Mouse (Mus musculus): ENCODE results near the gene Ddx24. TPM values are rescaled to one million over a fixed set of nuclear protein-coding genes. Genes with fewer than 3 reads are reported as not detected.

Gene Ddx24
- polyA plus RNA-seq, 1 experiment from 2014 or later, result 128 TPM

DNA sequence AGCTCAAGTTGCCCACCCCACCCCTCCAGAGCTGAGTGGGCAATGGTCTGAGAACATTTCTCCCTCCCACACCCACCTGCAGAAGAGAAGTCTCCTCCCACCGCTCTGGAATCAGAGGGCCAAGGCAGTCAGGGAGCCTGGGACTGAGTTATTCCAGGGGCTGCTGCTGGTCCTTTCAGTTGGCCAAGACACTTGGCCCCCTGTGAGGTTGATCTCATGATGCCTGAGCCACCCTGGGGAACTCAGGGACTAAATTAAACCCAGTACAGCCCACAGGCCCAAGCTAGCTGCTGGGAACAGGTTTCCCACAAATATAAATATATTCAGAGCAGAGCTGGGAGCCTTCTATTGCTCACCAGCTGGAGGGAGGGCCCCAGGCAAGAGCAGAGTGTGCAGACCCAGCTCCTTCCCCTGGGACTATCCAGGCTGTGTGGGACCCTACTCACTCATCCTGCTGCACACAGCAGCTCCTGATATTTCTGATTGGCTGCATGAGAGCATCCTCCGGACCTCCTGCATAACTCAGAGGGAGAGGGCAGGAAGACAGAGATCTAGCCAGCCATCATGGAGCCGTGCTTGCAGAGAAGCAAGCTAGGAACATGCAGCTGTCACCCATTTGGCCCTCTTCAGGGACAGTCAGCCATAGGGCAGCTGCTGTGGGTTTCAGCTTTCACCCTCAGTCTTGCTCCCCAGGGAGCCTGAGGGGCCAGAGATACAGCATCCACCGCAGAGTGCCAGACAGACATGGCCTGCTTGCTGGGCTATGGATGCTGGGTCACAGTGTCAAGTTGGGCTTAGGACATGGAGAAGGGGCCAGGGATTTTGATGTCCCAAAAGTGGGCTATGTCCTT lies 66.5 kb downstream of the Ddx24 start:
- no peaks in the 10 kb centered on the region for H3K36me3 ChIP-seq
- peaks cover 6% of the 10 kb centered on the region; the same call in 1 of the 2 replicates for H3K4me1 ChIP-seq
- H3K9me3 ChIP-seq (replicated peaks), result no peaks in the 10 kb centered on the region
- H3K9ac ChIP-seq, result no peak overlapping the region
- WGBS, result 53% methylated on average over 4 of the region's 4 CpGs
- peak; percentile 43; the same call in 1 of the 2 replicates for ATAC-seq (ENCODE audit: low FRiP score)
- no peaks in the 10 kb centered on the region for H3K27me3 ChIP-seq
- H3K27ac ChIP-seq, result no peak overlapping the region
- no peak overlapping the region for H3K4me2 ChIP-seq (replicated peaks)
- no peak overlapping the region for H3K4me3 ChIP-seq

DNA sequence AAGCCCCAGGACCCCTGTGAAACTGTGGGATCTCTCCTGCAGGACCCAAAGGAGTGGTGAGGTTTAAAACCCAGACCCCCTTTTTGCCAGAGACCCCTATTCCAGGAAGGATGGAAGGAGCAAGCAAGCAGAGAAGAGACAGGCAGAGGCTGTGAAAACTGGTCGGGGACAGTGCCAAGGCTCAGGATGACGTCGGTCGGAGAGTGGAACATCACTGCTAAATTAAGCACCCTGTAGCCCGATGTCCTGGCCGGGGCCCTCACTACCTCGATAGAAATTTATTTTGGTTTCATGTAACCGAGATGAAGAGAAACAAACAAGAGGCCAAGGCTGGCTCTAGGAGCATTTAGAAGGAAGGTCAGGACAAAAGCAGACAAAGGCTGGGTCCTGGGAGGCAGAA lies 67.4 kb downstream of the Ddx24 start:
- H3K9me3 ChIP-seq (replicated peaks), result no peaks in the 10 kb centered on the region
- no peaks in the 10 kb centered on the region for H3K36me3 ChIP-seq
- H3K27ac ChIP-seq, result no peak overlapping the region
- H3K27me3 ChIP-seq, result no peaks in the 10 kb centered on the region
- H3K9ac ChIP-seq, result no peak overlapping the region
- H3K4me1 ChIP-seq, result peaks cover 12% of the 10 kb centered on the region; the same call in 1 of the 2 replicates
- no peak overlapping the region for H3K4me2 ChIP-seq (replicated peaks)
- H3K4me3 ChIP-seq, result no peak overlapping the region
- WGBS, result 78% methylated on average over 8 of the region's 8 CpGs
- ATAC-seq (ENCODE audit: low FRiP score), result no peak

Other genes starting within 250 kb of the Ddx24 start
- gene Prima1, start 183.7 kb downstream of the Ddx24 start, polyA plus RNA-seq (2016; fragmentation: Nextera tagmentation; extraction: Ambion mirVana), result 0.80 and 1.6 TPM in 2 replicates
- 13.6 and 14.4 TPM in 2 replicates for gene Fam181a, start 114.9 kb downstream of the Ddx24 start, polyA plus RNA-seq (2016; fragmentation: Nextera tagmentation; extraction: Ambion mirVana)
- gene Asb2, start 69.8 kb downstream of the Ddx24 start, polyA plus RNA-seq (2016; fragmentation: Nextera tagmentation; extraction: Ambion mirVana), result 0.71 and 2.0 TPM in 2 replicates
- 16.9 TPM in 2 replicates for gene Otub2, start 37.1 kb downstream of the Ddx24 start, polyA plus RNA-seq (2016; fragmentation: Nextera tagmentation; extraction: Ambion mirVana)
- 0.79 and 1.3 TPM in 2 replicates for gene 9330161L09Rik, start 18.0 kb downstream of the Ddx24 start, polyA plus RNA-seq (2016; fragmentation: Nextera tagmentation; extraction: Ambion mirVana)
- gene Ifi27, start 8.4 kb upstream of the Ddx24 start, polyA plus RNA-seq (2016; fragmentation: Nextera tagmentation; extraction: Ambion mirVana), result 9.2 and 11.3 TPM in 2 replicates
- gene Ifi27l2a, start 17.9 kb upstream of the Ddx24 start, polyA plus RNA-seq (2016; fragmentation: Nextera tagmentation; extraction: Ambion mirVana), result 3.2 and 3.7 TPM in 2 replicates
- gene Ifi27l2b, start 31.4 kb upstream of the Ddx24 start, polyA plus RNA-seq (2016; fragmentation: Nextera tagmentation; extraction: Ambion mirVana), result not detected in 2 replicates
- 2.6 and 2.9 TPM in 2 replicates for gene Ppp4r4, start 106.5 kb upstream of the Ddx24 start, polyA plus RNA-seq (2016; fragmentation: Nextera tagmentation; extraction: Ambion mirVana)
- not detected in 2 replicates for gene Serpina10, start 205.6 kb upstream of the Ddx24 start, polyA plus RNA-seq (2016; fragmentation: Nextera tagmentation; extraction: Ambion mirVana)
- not detected in 2 replicates for gene Serpina6, start 231.4 kb upstream of the Ddx24 start, polyA plus RNA-seq (2016; fragmentation: Nextera tagmentation; extraction: Ambion mirVana)